In genomic region chr7:132806926-132807857, GRCm38 (mm10) we compare ENCODE assay signal across 8 mouse cellular contexts. TPM values are rescaled to one million over a fixed set of nuclear protein-coding genes. Genes with fewer than 3 reads are reported as not detected.
A peak's percentile ranks its signal among the peaks of the same experiment; 100 is the strongest.
DNase-seq lines count a peak whose midpoint lies in the region; ATAC-seq and TF ChIP-seq lines count a peak whose summit lies in the region.

No protein-coding gene starts in this region.

- H3K36me3 ChIP-seq in midbrain, embryonic 12.5 days: no peaks in the 10 kb centered on the region

- TF ChIP-seq CTCF in left cerebral cortex, adult 2 months (IDR thresholded peaks at IDR 0.05): no peak

- 0 out of 2 replicates have a peak overlapping the region, but pooled peaks have one; percentile 7 for H3K4me3 ChIP-seq in left cerebral cortex, adult 2 months
- no peak overlapping the region for H3K4me3 ChIP-seq in midbrain, embryonic 12.5 days

- H3K4me1 ChIP-seq in midbrain, embryonic 12.5 days: peaks cover 66% of the 10 kb centered on the region

- intact Hi-C loops in left cerebral cortex, adult 2 months (cut with DNase I): loop anchor here (2.0 kb wide), 1 partner anchor 18 kb away; no protein-coding TSS in a partner anchor
- intact Hi-C loops in heart, postnatal 36 days (cut with DNase I): no loop called here

- no peaks in the 10 kb centered on the region for H3K9me3 ChIP-seq in midbrain, embryonic 12.5 days

- WGBS in midbrain, embryonic 12.5 days: 50% methylated on average over 13 of the region's 13 CpGs

- peak overlapping the region; percentile 94 for H3K27ac ChIP-seq in left cerebral cortex, adult 2 months
- H3K27ac ChIP-seq in midbrain, embryonic 12.5 days (replicated peaks): 0 out of 2 replicates have a peak overlapping the region, but pooled peaks have one; percentile 79

- H3K9ac ChIP-seq in midbrain, embryonic 12.5 days (replicated peaks): no peak overlapping the region

- no peak for ATAC-seq in midbrain, embryonic 12.5 days (ENCODE audit: low FRiP score, low read depth)

- peak in 1 of 2 experiments; percentile 61 for DNase-seq in left cerebral cortex, adult 2 months (ENCODE audit: extremely low spot score in 1 of 2, low spot score in 2 of 2)
- no peak for DNase-seq in left cerebral cortex, adult 11 months (ENCODE audit: low spot score)
- DNase-seq in cerebellum, postnatal 14 days: peak; percentile 87
- DNase-seq in heart, postnatal 36 days: peak; percentile 30 to 54
- peak; percentile 81 to 85 for DNase-seq in kidney, postnatal 36 days
- DNase-seq in thymus, adult 18-20 months: no peak
- no peak for DNase-seq in thymus, postnatal 25 days

- H3K27me3 ChIP-seq in midbrain, embryonic 12.5 days: no peaks in the 10 kb centered on the region

- 0 out of 2 replicates have a peak overlapping the region, but pooled peaks have one; percentile 9 for H3K4me2 ChIP-seq in midbrain, embryonic 12.5 days (replicated peaks)

RNA-seq across cellular contexts. Expression of gene Fam53b, which starts 6.5 kb away (rescaled TPM):
- 10 to 100 TPM; 57.1 to 75.2 TPM for total RNA-seq in left cerebral cortex, adult 2 months (2021)
- total RNA-seq in heart, postnatal 36 days (2021): 10 to 100 TPM; 22.7 to 25.5 TPM
- 28.3 and 39.6 TPM in 2 replicates for polyA plus RNA-seq in midbrain, embryonic 12.5 days (2016; fragmentation: Nextera tagmentation; extraction: Ambion mirVana)

RNA-seq across cellular contexts. Expression of gene Eef1akmt2, which starts 45.3 kb away (rescaled TPM):
- total RNA-seq in left cerebral cortex, adult 2 months (2021): 10 to 100 TPM; 33.2 to 33.8 TPM
- total RNA-seq in heart, postnatal 36 days (2021): 10 to 100 TPM in 1 of 2 experiments, 1 to 10 TPM in 1; 8.3 to 10.4 TPM
- 91.4 and 91.6 TPM in 2 replicates for polyA plus RNA-seq in midbrain, embryonic 12.5 days (2016; fragmentation: Nextera tagmentation; extraction: Ambion mirVana)

RNA-seq across cellular contexts. Expression of gene Abraxas2, which starts 51.8 kb away (rescaled TPM):
- total RNA-seq in left cerebral cortex, adult 2 months (2021): 10 to 100 TPM; 26.6 to 27.6 TPM
- total RNA-seq in heart, postnatal 36 days (2021): 10 to 100 TPM; 18.8 to 23.3 TPM
- 39.7 and 40.6 TPM in 2 replicates for polyA plus RNA-seq in midbrain, embryonic 12.5 days (2016; fragmentation: Nextera tagmentation; extraction: Ambion mirVana)

Comparison
In these comparisons a context has a peak if more than half of its experiments do, and no peak if none do; other contexts are left out.
1. DNase-seq: peak in cerebellum, postnatal 14 days (2 of 2), heart, postnatal 36 days (2 of 2) and kidney, postnatal 36 days (2 of 2); none in left cerebral cortex, adult 11 months (single experiment), thymus, adult 18-20 months (0 of 2) and thymus, postnatal 25 days (single experiment).